Mouse (Mus musculus) lung, adult 10 weeks (tissue): Measurements from ENCODE around the gene Ripor3. TPM values are rescaled to one million over a fixed set of nuclear protein-coding genes. Genes with fewer than 3 reads are reported as not detected.

ENCODE experiments used
- polyA plus RNA-seq: library from polyadenylated mRNA; stranded (reverse); fragments of 350-450 nt; fragmentation: Illumina TruSeq; extraction: RNeasy Lipid Tissue Mini Kit (QIAGEN cat#74804); gene quantifications from one replicate; pipeline ENCODE4 v1.2.3, GENCODE M21; 2014; ENCODE audit warnings: low read depth, low replicate concordance; ENCODE audit not compliant: insufficient read depth

The Ripor3 gene
- 0.84 TPM for polyA plus RNA-seq

DNA sequence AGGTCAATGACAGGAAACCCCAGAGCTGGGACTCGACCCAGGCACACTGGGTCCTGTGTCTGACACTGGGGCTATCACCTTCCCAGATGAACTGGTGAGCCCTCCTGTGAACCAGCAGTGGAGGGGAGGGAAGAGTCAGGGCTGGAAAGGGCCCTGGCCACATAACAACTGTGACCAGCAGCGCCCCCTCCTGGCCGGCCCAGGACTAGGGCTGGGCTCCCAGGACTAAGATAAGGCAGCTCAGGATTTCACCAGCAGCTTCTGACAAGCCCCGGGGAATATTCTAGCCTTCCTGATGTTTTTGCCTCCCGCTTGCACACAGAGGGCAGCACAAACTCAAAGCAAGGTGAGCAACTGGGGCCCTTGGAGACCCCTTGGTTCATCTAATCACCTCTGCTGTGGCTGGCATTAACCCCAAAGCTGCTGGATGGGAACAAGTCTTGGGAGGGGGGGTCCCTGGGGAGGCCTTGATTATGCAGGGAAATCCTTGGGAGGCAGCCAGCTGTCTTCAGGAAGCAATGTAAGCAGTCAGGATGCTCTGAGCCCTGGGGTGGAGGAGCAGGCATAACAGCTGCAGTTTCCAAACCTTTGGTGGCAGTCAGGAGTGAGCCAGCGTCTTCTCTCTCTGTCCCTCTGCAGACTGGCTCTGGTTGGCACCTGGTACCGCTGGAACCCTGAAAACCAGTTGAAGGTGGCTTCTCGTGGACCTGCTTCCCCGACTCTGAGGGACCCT is at the start of gene Ripor3:
Ripor3 (minus strand) TSS at position 683 of the 733 bp plus-strand sequence.

DNA sequence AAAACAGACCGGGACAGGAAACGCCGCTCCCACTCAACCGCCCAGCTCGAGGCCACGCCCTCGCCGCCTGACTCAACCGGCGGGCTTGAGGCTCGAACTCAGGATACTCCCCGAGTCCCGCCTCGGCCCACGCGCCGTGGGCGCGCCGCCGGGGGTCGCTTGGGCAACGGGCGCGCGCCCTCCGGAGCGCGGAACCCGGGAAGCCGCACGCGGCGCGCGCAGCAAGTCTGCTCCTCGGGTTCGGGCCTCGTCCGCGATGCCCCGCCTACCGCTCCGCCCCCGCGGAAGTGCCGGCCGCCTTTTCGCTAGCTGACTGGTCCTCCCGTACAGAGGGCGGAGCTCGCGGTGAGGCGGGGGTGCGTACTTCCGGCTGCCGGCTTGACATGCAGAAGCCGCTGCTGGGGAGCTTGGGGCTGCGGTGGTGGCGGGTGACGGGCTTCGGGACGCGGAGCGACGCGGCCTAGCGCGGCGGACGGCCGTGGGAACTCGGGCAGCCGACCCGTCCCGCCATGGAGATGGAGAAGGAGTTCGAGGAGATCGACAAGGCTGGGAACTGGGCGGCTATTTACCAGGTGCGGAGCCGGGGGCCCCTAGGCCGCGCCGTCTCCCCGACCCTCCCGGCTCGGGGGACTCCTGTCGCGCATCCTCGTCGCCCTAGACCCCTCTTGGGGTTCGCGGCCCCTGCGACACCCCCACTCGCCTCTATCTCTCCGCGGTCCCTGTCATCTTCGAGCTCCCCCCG is 78.3 kb downstream of the Ripor3 start, which contains the start of gene Ptpn1:
Ptpn1 (plus strand) TSS at position 73 of the 742 bp plus-strand sequence.

Other genes with a start within 250 kb of the Ripor3 start
- gene Ptpn1, start 78.6 kb downstream of the Ripor3 start, polyA plus RNA-seq: 24.1 TPM
- 21.6 TPM for gene Pard6b, start 70.4 kb upstream of the Ripor3 start, polyA plus RNA-seq
- 0.91 TPM for gene Adnp, start 196.5 kb upstream of the Ripor3 start, polyA plus RNA-seq
- 23.3 TPM for gene Gm20716, start 219.7 kb upstream of the Ripor3 start, polyA plus RNA-seq
- gene Dpm1, start 220.0 kb upstream of the Ripor3 start, polyA plus RNA-seq: 74.4 TPM
- 3.7 TPM for gene Mocs3, start 220.0 kb upstream of the Ripor3 start, polyA plus RNA-seq